Mouse (Mus musculus): ENCODE results near the gene Rasa4. TPM values are rescaled to one million over a fixed set of nuclear protein-coding genes. Genes with fewer than 3 reads are reported as not detected.

The Rasa4 gene
- polyA plus RNA-seq (2014; fragmentation: Nextera tagmentation; extraction: Ambion mirVana), result 5.9 and 6.9 TPM in 2 replicates

DNA sequence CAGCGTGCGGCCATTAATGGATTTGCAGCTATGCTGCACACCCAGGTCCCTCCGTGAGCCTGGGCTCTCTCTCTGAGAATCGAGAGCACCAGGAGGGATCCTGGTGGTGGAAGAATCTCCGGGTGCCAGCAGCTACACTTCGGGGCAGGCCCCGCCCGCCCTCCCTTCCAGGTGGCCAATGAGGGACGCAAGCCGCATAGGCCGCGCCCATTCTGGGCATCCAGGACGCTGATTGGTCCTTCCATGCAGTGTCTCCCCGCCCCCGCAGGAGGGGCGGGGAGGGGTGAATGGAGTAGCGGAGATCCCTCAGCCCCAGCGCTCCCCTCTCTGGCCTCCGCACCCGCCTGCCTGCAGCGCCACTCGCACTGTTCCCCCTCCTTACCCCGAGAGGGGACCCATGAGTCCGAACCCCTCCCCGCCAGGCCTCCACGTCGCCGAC lies at the start of gene Rasa4:
Rasa4 (plus strand) TSS at position 248 of the 439 bp plus-strand sequence.
- peak within 1 kb of the TSS; percentile 84 for H3K4me2 ChIP-seq
- H3K9ac ChIP-seq (ENCODE audit: low read length), result peak within 1 kb of the TSS; percentile 54
- H3K4me1 ChIP-seq (ENCODE audit: control insufficient read depth, insufficient read depth, low read length), result peaks cover 16% of the 10 kb centered on the region
- H3K36me3 ChIP-seq (ENCODE audit: control insufficient read depth, insufficient read depth, low read length), result no peaks in the 10 kb centered on the region
- DNase-seq (ENCODE audit: low spot score, missing footprints) (peak; percentile 99), ATAC-seq (ENCODE audit: low FRiP score) (peak; percentile 96)
- H3K27ac ChIP-seq (ENCODE audit: low read depth, low read length), result no peak within 1 kb of the TSS
- H3K27me3 ChIP-seq (ENCODE audit: control insufficient read depth, insufficient read depth, low read length), result peaks cover 11% of the 10 kb centered on the region
- H3K4me3 ChIP-seq (ENCODE audit: low read depth, low read length), result peak within 1 kb of the TSS; percentile 49
- no peaks in the 10 kb centered on the region for H3K9me3 ChIP-seq (ENCODE audit: control insufficient read depth, low read length)
- 0% methylated on average over 28 of the region's 28 CpGs for WGBS

DNA sequence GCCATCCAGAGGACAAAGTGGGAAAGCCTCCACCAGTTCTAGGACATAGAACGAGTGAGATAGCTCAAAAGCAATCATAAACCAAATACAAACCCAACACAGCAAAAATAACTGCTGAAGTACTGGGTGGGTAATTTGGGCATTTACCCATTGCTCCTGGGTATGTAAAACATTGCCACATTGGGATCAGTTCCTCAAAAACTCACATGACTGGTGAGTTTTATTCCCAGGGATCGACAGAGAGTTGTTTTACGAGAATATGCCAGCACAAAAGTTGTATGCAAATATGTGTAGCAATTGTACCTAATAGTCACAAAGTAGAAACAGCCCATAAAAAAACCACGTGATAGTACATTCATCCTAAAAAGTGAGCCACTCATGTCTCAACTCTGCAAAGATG lies 48.8 kb upstream of the Rasa4 start:
- peaks cover 11% of the 10 kb centered on the region for H3K36me3 ChIP-seq (ENCODE audit: control insufficient read depth, insufficient read depth, low read length)
- no peak overlapping the region for H3K9ac ChIP-seq (ENCODE audit: low read length)
- WGBS, result 83% methylated on average over 4 of the region's 4 CpGs
- no peak overlapping the region for H3K4me3 ChIP-seq (ENCODE audit: low read depth, low read length)
- no peaks in the 10 kb centered on the region for H3K4me1 ChIP-seq (ENCODE audit: control insufficient read depth, insufficient read depth, low read length)
- H3K27me3 ChIP-seq (ENCODE audit: control insufficient read depth, insufficient read depth, low read length), result no peaks in the 10 kb centered on the region
- no peak for ATAC-seq (ENCODE audit: low FRiP score)
- no peak overlapping the region for H3K4me2 ChIP-seq
- H3K27ac ChIP-seq (ENCODE audit: low read depth, low read length), result no peak overlapping the region
- no peaks in the 10 kb centered on the region for H3K9me3 ChIP-seq (ENCODE audit: control insufficient read depth, low read length)
- no peak for DNase-seq (ENCODE audit: low spot score, missing footprints)

DNA sequence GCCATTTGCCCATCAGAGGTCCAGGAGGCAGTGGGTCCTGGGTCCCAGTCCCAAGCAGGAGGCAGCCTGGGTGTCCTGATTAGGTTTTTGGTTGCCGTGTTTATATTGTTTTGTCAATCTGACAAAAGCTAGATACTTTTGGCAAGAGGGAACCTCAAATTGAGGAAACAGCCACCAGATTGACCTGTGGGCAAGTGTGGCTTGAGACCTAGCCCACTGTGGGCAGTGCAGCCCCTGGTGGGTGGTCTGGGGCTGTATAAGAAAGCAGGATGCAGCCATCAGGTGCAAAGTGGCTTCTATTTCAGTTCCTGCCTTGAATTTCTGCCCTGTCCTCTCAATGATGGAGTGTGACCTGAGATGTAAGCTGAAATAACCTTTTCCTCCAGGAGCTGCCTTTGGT lies 48.4 kb upstream of the Rasa4 start:
- Histone ChIP-seq H3K36me3 (ENCODE audit: control insufficient read depth, insufficient read depth, low read length) (peaks cover 9% of the 10 kb centered on the region), H3K9me3 (ENCODE audit: control insufficient read depth, low read length) (no peaks in the 10 kb centered on the region), H3K27me3 (ENCODE audit: control insufficient read depth, insufficient read depth, low read length) (no peaks in the 10 kb centered on the region), H3K4me1 (ENCODE audit: control insufficient read depth, insufficient read depth, low read length) (no peaks in the 10 kb centered on the region), H3K9ac (ENCODE audit: low read length) (no peak overlapping the region), H3K27ac (ENCODE audit: low read depth, low read length) (no peak overlapping the region), H3K4me2 (no peak overlapping the region), H3K4me3 (ENCODE audit: low read depth, low read length) (no peak overlapping the region)
- WGBS, result 90% methylated on average over 1 of the region's 1 CpGs
- no peak for DNase-seq (ENCODE audit: low spot score, missing footprints)
- ATAC-seq (ENCODE audit: low FRiP score), result no peak

DNA sequence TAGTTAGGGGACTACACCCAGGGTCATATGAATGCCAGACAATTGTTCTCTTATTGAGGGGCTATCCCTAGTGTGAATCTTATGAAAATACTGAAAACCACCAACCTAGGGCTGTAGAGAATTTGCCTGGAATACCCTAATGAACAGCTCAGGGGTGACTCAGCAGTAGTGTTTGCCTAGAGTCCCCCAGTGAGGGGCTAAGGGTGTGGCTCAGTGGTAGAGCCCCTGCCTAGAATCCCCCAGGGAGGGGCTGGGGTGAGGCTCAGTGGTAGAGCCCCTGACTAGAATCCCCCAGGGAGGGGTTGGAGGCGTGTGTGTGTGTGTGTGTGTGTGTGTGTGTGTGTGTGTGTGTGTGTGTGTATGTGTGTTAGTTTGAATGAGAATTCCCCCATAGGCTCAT lies 47.0 kb upstream of the Rasa4 start:
- H3K9me3 ChIP-seq (ENCODE audit: control insufficient read depth, low read length), result no peaks in the 10 kb centered on the region
- 83% methylated on average over 1 of the region's 1 CpGs for WGBS
- no peaks in the 10 kb centered on the region for H3K27me3 ChIP-seq (ENCODE audit: control insufficient read depth, insufficient read depth, low read length)
- no peak overlapping the region for H3K27ac ChIP-seq (ENCODE audit: low read depth, low read length)
- H3K9ac ChIP-seq (ENCODE audit: low read length), result no peak overlapping the region
- H3K4me2 ChIP-seq, result no peak overlapping the region
- ATAC-seq (ENCODE audit: low FRiP score) (no peak), DNase-seq (ENCODE audit: low spot score, missing footprints) (no peak)
- H3K4me3 ChIP-seq (ENCODE audit: low read depth, low read length), result no peak overlapping the region
- no peaks in the 10 kb centered on the region for H3K4me1 ChIP-seq (ENCODE audit: control insufficient read depth, insufficient read depth, low read length)
- 0 out of 2 replicates have a peak, but pooled peaks cover 3% of the 10 kb centered on the region for H3K36me3 ChIP-seq (ENCODE audit: control insufficient read depth, insufficient read depth, low read length)

GRCm38 (mm10) chr5:136038258-136039214 lies 45.2 kb upstream of the Rasa4 start, which contains the start of gene Upk3b:
Gene Upk3b (plus strand): TSS chr5:136038496.
- H3K9me3 ChIP-seq (ENCODE audit: control insufficient read depth, low read length), result no peaks in the 10 kb centered on the region
- H3K27me3 ChIP-seq (ENCODE audit: control insufficient read depth, insufficient read depth, low read length), result no peaks in the 10 kb centered on the region
- H3K4me1 ChIP-seq (ENCODE audit: control insufficient read depth, insufficient read depth, low read length), result no peaks in the 10 kb centered on the region
- H3K4me2 ChIP-seq, result no peak within 1 kb of the TSS
- H3K9ac ChIP-seq (ENCODE audit: low read length), result no peak within 1 kb of the TSS
- ATAC-seq (ENCODE audit: low FRiP score) (no peak), DNase-seq (ENCODE audit: low spot score, missing footprints) (no peak)
- no peak within 1 kb of the TSS for H3K27ac ChIP-seq (ENCODE audit: low read depth, low read length)
- no peaks in the 10 kb centered on the region for H3K36me3 ChIP-seq (ENCODE audit: control insufficient read depth, insufficient read depth, low read length)
- WGBS, result 84% methylated on average over 17 of the region's 17 CpGs
- no peak within 1 kb of the TSS for H3K4me3 ChIP-seq (ENCODE audit: low read depth, low read length)

DNA sequence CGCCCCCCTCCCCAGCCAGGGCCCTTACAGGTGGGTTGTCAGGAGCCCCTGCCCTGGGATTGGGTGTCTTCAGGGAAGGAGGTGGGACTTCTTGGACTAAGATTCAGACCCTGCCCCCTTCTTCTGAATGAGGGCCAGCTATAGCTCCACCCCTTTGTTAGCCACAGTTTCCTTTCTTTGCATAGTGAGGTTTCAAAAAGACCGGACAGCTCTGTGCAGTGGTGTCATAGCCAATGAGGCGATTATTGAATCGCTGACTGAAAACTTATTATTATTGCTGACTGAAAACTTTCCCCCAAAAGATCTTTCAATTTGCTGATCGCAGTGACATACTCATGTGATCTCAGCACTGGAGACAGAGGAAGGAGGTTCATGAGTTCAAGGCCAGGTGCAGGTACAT lies 43.5 kb upstream of the Rasa4 start:
- H3K9me3 ChIP-seq (ENCODE audit: control insufficient read depth, low read length), result no peaks in the 10 kb centered on the region
- ATAC-seq (ENCODE audit: low FRiP score), result no peak
- no peak for DNase-seq (ENCODE audit: low spot score, missing footprints)
- H3K4me3 ChIP-seq (ENCODE audit: low read depth, low read length), result no peak overlapping the region
- no peak overlapping the region for H3K9ac ChIP-seq (ENCODE audit: low read length)
- no peak overlapping the region for H3K4me2 ChIP-seq
- no peak overlapping the region for H3K27ac ChIP-seq (ENCODE audit: low read depth, low read length)
- no peaks in the 10 kb centered on the region for H3K27me3 ChIP-seq (ENCODE audit: control insufficient read depth, insufficient read depth, low read length)
- H3K36me3 ChIP-seq (ENCODE audit: control insufficient read depth, insufficient read depth, low read length), result no peaks in the 10 kb centered on the region
- 44% methylated on average over 5 of the region's 5 CpGs for WGBS
- H3K4me1 ChIP-seq (ENCODE audit: control insufficient read depth, insufficient read depth, low read length), result no peaks in the 10 kb centered on the region

DNA sequence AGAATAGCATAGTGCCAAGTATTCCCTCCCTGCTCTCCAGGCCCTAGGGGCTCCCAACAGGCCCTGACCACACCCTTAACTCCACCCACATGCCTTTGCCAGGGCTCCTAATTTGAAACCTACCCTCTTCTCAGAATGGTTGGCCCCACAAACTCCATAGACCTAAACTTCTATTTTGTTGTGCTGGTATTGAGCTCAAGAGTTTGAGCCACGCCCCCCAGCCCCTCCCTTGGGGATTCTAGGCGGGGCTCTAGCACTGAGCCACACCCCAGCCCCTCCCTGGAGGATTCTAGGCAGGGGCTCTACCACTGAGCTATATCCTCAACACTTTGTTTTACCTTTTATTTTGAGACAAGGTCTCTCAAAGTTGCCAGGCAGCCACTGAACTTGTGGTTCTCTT lies 42.5 kb upstream of the Rasa4 start:
- no peak overlapping the region for H3K9ac ChIP-seq (ENCODE audit: low read length)
- H3K27me3 ChIP-seq (ENCODE audit: control insufficient read depth, insufficient read depth, low read length), result no peaks in the 10 kb centered on the region
- H3K27ac ChIP-seq (ENCODE audit: low read depth, low read length), result no peak overlapping the region
- H3K4me2 ChIP-seq, result no peak overlapping the region
- DNase-seq (ENCODE audit: low spot score, missing footprints) (no peak), ATAC-seq (ENCODE audit: low FRiP score) (no peak)
- no peak overlapping the region for H3K4me3 ChIP-seq (ENCODE audit: low read depth, low read length)
- WGBS, result 20% methylated on average over 2 of the region's 2 CpGs
- no peaks in the 10 kb centered on the region for H3K36me3 ChIP-seq (ENCODE audit: control insufficient read depth, insufficient read depth, low read length)
- H3K4me1 ChIP-seq (ENCODE audit: control insufficient read depth, insufficient read depth, low read length), result no peaks in the 10 kb centered on the region; the same call in 1 of the 2 replicates
- no peaks in the 10 kb centered on the region for H3K9me3 ChIP-seq (ENCODE audit: control insufficient read depth, low read length)

- H3K4me1 ChIP-seq (ENCODE audit: control insufficient read depth, insufficient read depth, low read length), result no peaks in the 10 kb centered on the region; the same call in 1 of the 2 replicates
- no peaks in the 10 kb centered on the region for H3K27me3 ChIP-seq (ENCODE audit: control insufficient read depth, insufficient read depth, low read length)
- no peak overlapping the region for H3K4me3 ChIP-seq (ENCODE audit: low read depth, low read length)
- H3K9me3 ChIP-seq (ENCODE audit: control insufficient read depth, low read length), result no peaks in the 10 kb centered on the region
- H3K9ac ChIP-seq (ENCODE audit: low read length), result no peak overlapping the region
- no peak for DNase-seq (ENCODE audit: low spot score, missing footprints)
- no peaks in the 10 kb centered on the region for H3K36me3 ChIP-seq (ENCODE audit: control insufficient read depth, insufficient read depth, low read length)
- no peak for ATAC-seq (ENCODE audit: low FRiP score)
- H3K27ac ChIP-seq (ENCODE audit: low read depth, low read length), result no peak overlapping the region
- no peak overlapping the region for H3K4me2 ChIP-seq
- WGBS, result 96% methylated on average over 8 of the region's 8 CpGs
Measured at GRCm38 (mm10) chr5:136041666-136042065, 42.0 kb upstream of the Rasa4 start.

DNA sequence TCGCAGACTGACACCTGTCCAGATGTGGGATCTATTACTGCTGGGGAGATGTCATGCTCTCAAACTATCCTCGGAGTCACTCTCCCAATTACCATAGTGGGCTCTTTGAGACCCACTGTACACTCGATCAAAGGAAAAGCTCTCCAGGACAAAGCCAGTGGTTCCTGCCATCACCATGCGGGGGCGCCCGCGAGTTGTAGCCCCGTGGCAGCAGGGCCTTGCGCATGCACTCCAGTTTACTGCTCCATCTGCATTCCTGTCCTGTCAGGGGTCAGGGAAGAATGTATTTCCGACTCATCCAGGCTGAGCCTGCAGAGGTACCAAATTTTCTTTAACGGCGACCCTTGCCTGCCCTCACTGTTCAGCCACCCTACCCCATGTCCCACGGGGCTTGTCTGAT lies 38.9 kb upstream of the Rasa4 start:
- Histone ChIP-seq H3K9me3 (ENCODE audit: control insufficient read depth, low read length) (no peaks in the 10 kb centered on the region), H3K36me3 (ENCODE audit: control insufficient read depth, insufficient read depth, low read length) (no peaks in the 10 kb centered on the region), H3K4me2 (no peak overlapping the region), H3K27me3 (ENCODE audit: control insufficient read depth, insufficient read depth, low read length) (no peaks in the 10 kb centered on the region), H3K4me1 (ENCODE audit: control insufficient read depth, insufficient read depth, low read length) (no peaks in the 10 kb centered on the region; the same call in 1 of the 2 replicates), H3K9ac (ENCODE audit: low read length) (no peak overlapping the region), H3K27ac (ENCODE audit: low read depth, low read length) (no peak overlapping the region), H3K4me3 (ENCODE audit: low read depth, low read length) (no peak overlapping the region)
- ATAC-seq (ENCODE audit: low FRiP score), result no peak
- WGBS, result 69% methylated on average over 13 of the region's 13 CpGs
- no peak for DNase-seq (ENCODE audit: low spot score, missing footprints)
